Mouse (Mus musculus): ENCODE measurements around the gene Ppp1ca. TPM values are rescaled to one million over a fixed set of nuclear protein-coding genes. Genes with fewer than 3 reads are reported as not detected.

The Ppp1ca gene
- total RNA-seq, 4 experiments from 2014 or later: 371 to 396 (median 387) TPM

GRCm38 (mm10) chr19:4187303-4187702 lies 4.6 kb upstream of the Ppp1ca start:
- DNase-seq: no peak

GRCm38 (mm10) chr19:4189051-4189620 lies 2.7 kb upstream of the Ppp1ca start:
- DNase-seq: no peak

- no peak for DNase-seq
Measured at GRCm38 (mm10) chr19:4190831-4191334, 982 bp upstream of the Ppp1ca start, which contains the start of gene Tbc1d10c. Gene Tbc1d10c (minus strand): TSS chr19:4191284.

GRCm38 (mm10) chr19:4192251-4192985 lies 553 bp downstream of the Ppp1ca start:
- DNase-seq: no peak

GRCm38 (mm10) chr19:4193129-4193528 lies 1.3 kb downstream of the Ppp1ca start:
- no peak for DNase-seq

GRCm38 (mm10) chr19:4194021-4194724 lies 2.3 kb downstream of the Ppp1ca start:
- DNase-seq: no peak

- DNase-seq: no peak
Measured at GRCm38 (mm10) chr19:4194776-4195650, 3.1 kb downstream of the Ppp1ca start.

- no peak for DNase-seq
Measured at GRCm38 (mm10) chr19:4196048-4196447, 4.2 kb downstream of the Ppp1ca start.

- DNase-seq: no peak
Measured at GRCm38 (mm10) chr19:4196548-4196947, 4.7 kb downstream of the Ppp1ca start.

GRCm38 (mm10) chr19:4197180-4197579 lies 5.3 kb downstream of the Ppp1ca start:
- DNase-seq: no peak

GRCm38 (mm10) chr19:4201291-4201909 lies 9.5 kb downstream of the Ppp1ca start, which contains the start of gene Rad9a:
Gene Rad9a (minus strand): TSS chr19:4201662.
- DNase-seq: peak; percentile 95

- no peak for DNase-seq
Measured at GRCm38 (mm10) chr19:4202149-4202548, 10.3 kb downstream of the Ppp1ca start.

GRCm38 (mm10) chr19:4203148-4203547 lies 11.3 kb downstream of the Ppp1ca start:
- no peak for DNase-seq

GRCm38 (mm10) chr19:4203604-4204326 lies 11.9 kb downstream of the Ppp1ca start:
- no peak for DNase-seq

GRCm38 (mm10) chr19:4204889-4205288 lies 13.0 kb downstream of the Ppp1ca start:
- no peak for DNase-seq

- DNase-seq: peak; percentile 71
Measured at GRCm38 (mm10) chr19:4206971-4207370, 15.1 kb downstream of the Ppp1ca start.

GRCm38 (mm10) chr19:4208563-4208962 lies 16.7 kb downstream of the Ppp1ca start:
- DNase-seq: no peak

GRCm38 (mm10) chr19:4211891-4212588 lies 20.2 kb downstream of the Ppp1ca start:
- DNase-seq: no peak

- DNase-seq: peak; percentile 67
Measured at GRCm38 (mm10) chr19:4213524-4213974, 21.7 kb downstream of the Ppp1ca start.

GRCm38 (mm10) chr19:4214071-4214770 lies 22.4 kb downstream of the Ppp1ca start, which contains the start of the genes Clcf1 and AC109138.7:
Gene Clcf1 (plus strand): TSS chr19:4214238.
Gene AC109138.7 (plus strand): TSS chr19:4214357.
- DNase-seq: no peak
